Mouse (Mus musculus) activated CD4-positive, CD25-positive, alpha-beta regulatory T cell, adult 4 months (primary cell): ENCODE data around the gene Ftsj1. TPM values are rescaled to one million over a fixed set of nuclear protein-coding genes. Genes with fewer than 3 reads are reported as not detected.

Experiments
- ATAC-seq: one replicate; pipeline ENCODE4 v1.8.0; 2017
- polyA plus RNA-seq, 2 experiments: library from polyadenylated mRNA; unstranded; fragments of 100-300 nt; shearing (Covaris generic); gene quantifications; one replicate each; pipeline ENCODE4 v1.2.1; 2017

Gene Ftsj1
- polyA plus RNA-seq, 2 experiments from 2014 or later = 16.0 to 21.0 TPM

GRCm38 (mm10) chrX:8218114-8218513 is 34.1 kb downstream of the Ftsj1 start:
- no peak for ATAC-seq

- ATAC-seq = no peak
These were observed 34.8 kb downstream of the Ftsj1 start for GRCm38 (mm10) chrX:8217383-8217782.

GRCm38 (mm10) chrX:8211490-8212207 is 40.6 kb downstream of the Ftsj1 start:
- no peak for ATAC-seq

GRCm38 (mm10) chrX:8209720-8210119 is 42.5 kb downstream of the Ftsj1 start:
- no peak for ATAC-seq

GRCm38 (mm10) chrX:8207224-8207623 is 45.0 kb downstream of the Ftsj1 start:
- ATAC-seq = no peak

- ATAC-seq = no peak
These were observed 45.5 kb downstream of the Ftsj1 start for GRCm38 (mm10) chrX:8206694-8207197.

- no peak for ATAC-seq
These were observed 46.1 kb downstream of the Ftsj1 start, which contains the start of gene Porcn for GRCm38 (mm10) chrX:8206015-8206693. Porcn (minus strand) TSS chrX:8206525.

- ATAC-seq = no peak
These were observed 46.7 kb downstream of the Ftsj1 start for GRCm38 (mm10) chrX:8205551-8205950.

GRCm38 (mm10) chrX:8205088-8205487 is 47.1 kb downstream of the Ftsj1 start:
- no peak for ATAC-seq

- ATAC-seq = no peak
These were observed 48.1 kb downstream of the Ftsj1 start for GRCm38 (mm10) chrX:8204076-8204475.

- no peak for ATAC-seq
These were observed 49.1 kb downstream of the Ftsj1 start for GRCm38 (mm10) chrX:8203105-8203504.

GRCm38 (mm10) chrX:8193419-8193723 is 58.8 kb downstream of the Ftsj1 start, which contains the start of gene Ebp:
Ebp (minus strand) TSS chrX:8193512.
- ATAC-seq = no peak

GRCm38 (mm10) chrX:8192640-8193418 is 59.4 kb downstream of the Ftsj1 start:
- peak; percentile 99 for ATAC-seq

GRCm38 (mm10) chrX:8192126-8192639 is 60.0 kb downstream of the Ftsj1 start:
- ATAC-seq = no peak

Other genes starting within 250 kb of the Ftsj1 start
- not detected for gene Glod5, start 233.9 kb downstream of the Ftsj1 start, polyA plus RNA-seq
- 10 to 100 TPM; 14.5 to 22.4 TPM for gene Suv39h1, start 177.6 kb downstream of the Ftsj1 start, polyA plus RNA-seq
- gene Was, start 161.9 kb downstream of the Ftsj1 start, polyA plus RNA-seq = 10 to 100 TPM; 24.0 to 27.4 TPM
- 10 to 100 TPM; 15.8 to 18.9 TPM for gene Wdr13, start 119.5 kb downstream of the Ftsj1 start, polyA plus RNA-seq
- 100 to 1,000 TPM; 711 to 929 TPM for gene Rbm3, start 106.5 kb downstream of the Ftsj1 start, polyA plus RNA-seq
- 1 to 10 TPM; 4.1 to 4.5 TPM for gene Tbc1d25, start 76.2 kb downstream of the Ftsj1 start, polyA plus RNA-seq
- 100 to 1,000 TPM; 129 to 202 TPM for gene Ebp, start 58.9 kb downstream of the Ftsj1 start, polyA plus RNA-seq
- under 1 TPM in 1 of 2 experiments, not detected in 1; 0.38 TPM for gene Porcn, start 45.9 kb downstream of the Ftsj1 start, polyA plus RNA-seq
- under 1 TPM in 1 of 2 experiments, not detected in 1; 0.60 TPM for gene Slc38a5, start 18.7 kb upstream of the Ftsj1 start, polyA plus RNA-seq
- not detected for gene Ssxb10, start 75.0 kb upstream of the Ftsj1 start, polyA plus RNA-seq
- gene Ssxb9, start 114.6 kb upstream of the Ftsj1 start, polyA plus RNA-seq = not detected
- gene Ssxb1, start 160.9 kb upstream of the Ftsj1 start, polyA plus RNA-seq = not detected
- gene Ssxb2, start 209.3 kb upstream of the Ftsj1 start, polyA plus RNA-seq = not detected